Mouse (Mus musculus): Measurements from ENCODE around the gene Plxna4.

GRCm38 (mm10) chr6:32518617-32519016, 69.4 kb downstream of the Plxna4 start:
- TF ChIP-seq POLR2A (IDR thresholded peaks at IDR 0.05; ENCODE audit: low read depth, low read length) (no peak), CTCF (IDR thresholded peaks at IDR 0.05; ENCODE audit: borderline replicate concordance, insufficient read depth, low read length) (no peak)
